Mouse (Mus musculus) heart, adult 2 months (tissue): ENCODE measurements at regions not wholly inside any gene's neighbourhood (a gene's known extent, or its start where the extent isn't known, plus 50 kb on each side); places are given as distances from the start of the nearest gene placed in this dataset.

Experiments used
- DNase-seq, 2 experiments: peaks; one replicate each; pipeline ENCODE4 v3.0.0; 2021
- H3K27ac ChIP-seq: fragments of 200-600 bp; 2 replicates; pipeline ENCODE4 v1.8.1; 2022
- H3K27me3 ChIP-seq: fragments of 200-500 bp; 2 replicates; pipeline ENCODE4 v1.6.1; 2012; ENCODE audit warnings: mild to moderate bottlenecking, low read length, inconsistent platforms, mixed read lengths; ENCODE audit not compliant: control insufficient read depth, insufficient read depth
- H3K36me3 ChIP-seq: fragments of 200-500 bp; 2 replicates; pipeline ENCODE4 v1.6.1; 2012; ENCODE audit warnings: low read length, inconsistent platforms; ENCODE audit not compliant: control insufficient read depth, insufficient read depth
- H3K4me1 ChIP-seq: fragments of 200-500 bp; 2 replicates; pipeline ENCODE4 v1.6.1; 2011; ENCODE audit warnings: low read length; ENCODE audit not compliant: control insufficient read depth, insufficient read depth
- H3K4me3 ChIP-seq: fragments of 200-600 bp; 2 replicates; pipeline ENCODE4 v1.8.1; 2022
- H3K79me2 ChIP-seq: fragments of 200-500 bp; replicated peaks from 2 replicates; pipeline ENCODE4 v1.6.1; 2012; ENCODE audit warnings: mild to moderate bottlenecking, inconsistent platforms, low read length, moderate library complexity, mixed read lengths; ENCODE audit not compliant: control insufficient read depth, insufficient read depth
- H3K9ac ChIP-seq: fragments of 200-500 bp; 2 replicates; pipeline ENCODE4 v1.6.1; 2012; ENCODE audit warnings: low read depth, mild to moderate bottlenecking, control low read depth, inconsistent platforms, low read length, mixed read lengths
- CTCF ChIP-seq: fragments of 200-600 bp; IDR thresholded peaks from 2 replicates; pipeline ENCODE4 v1.8.1; 2022; ENCODE audit warnings: antibody characterized with exemption, mild to moderate bottlenecking, moderate library complexity
- EP300 ChIP-seq: fragments of 200-500 bp; IDR thresholded peaks from 2 replicates; pipeline ENCODE4 v1.6.1; 2011; ENCODE audit warnings: low read depth, low read length, control low read depth; ENCODE audit not compliant: insufficient read depth
- POLR2A ChIP-seq: fragments of 200-500 bp; IDR thresholded peaks from 2 replicates; pipeline ENCODE4 v1.6.1; 2011; ENCODE audit warnings: mild to moderate bottlenecking, low read depth, low read length, control low read depth; ENCODE audit not compliant: insufficient read depth
- WGBS: fragments of 180-500 bp; shearing (Covaris S2); methylation state at CpG from one replicate; pipeline ENCODE4 v1.1.7; 2018; 5-methylcytosine and 5-hydroxymethylcytosine counted together
- intact Hi-C: fragments of 180-260 bp; cut with DNase I; formaldehyde crosslinking; loops from one replicate; pipeline ENCODE4 v1.15.1; 2025

- peaks cover 1% of the 10 kb centered on the region; the same call in 1 of the 2 replicates for H3K4me1 ChIP-seq
- no peak overlapping the region for H3K4me3 ChIP-seq
- no peaks in the 10 kb centered on the region for H3K79me2 ChIP-seq
- WGBS: 70% methylated on average over 2 of the region's 2 CpGs
- intact Hi-C loops: no loop called here
- no peaks in the 10 kb centered on the region for H3K36me3 ChIP-seq
- DNase-seq: no peak
- no peak overlapping the region for H3K9ac ChIP-seq
- TF ChIP-seq EP300 (no peak), POLR2A (no peak), CTCF (no peak)
- no peaks in the 10 kb centered on the region for H3K27me3 ChIP-seq
- H3K27ac ChIP-seq: no peak overlapping the region
Measured at GRCm38 (mm10) chr13:45253221-45253620, 136.3 kb upstream of the Mylip start.

GRCm38 (mm10) chr13:45255277-45255676 is 134.3 kb upstream of the Mylip start:
- WGBS: 41% methylated on average over 6 of the region's 6 CpGs
- no peak overlapping the region for H3K9ac ChIP-seq
- H3K36me3 ChIP-seq: no peaks in the 10 kb centered on the region
- no peak overlapping the region for H3K4me3 ChIP-seq
- H3K4me1 ChIP-seq: peaks cover 1% of the 10 kb centered on the region; the same call in 1 of the 2 replicates
- TF ChIP-seq EP300: no peak
- TF ChIP-seq POLR2A: no peak
- TF ChIP-seq CTCF: no peak
- H3K27ac ChIP-seq: no peak overlapping the region
- no peaks in the 10 kb centered on the region for H3K79me2 ChIP-seq
- intact Hi-C loops: no loop called here
- H3K27me3 ChIP-seq: no peaks in the 10 kb centered on the region
- no peak for DNase-seq

GRCm38 (mm10) chr13:45262011-45262410 is 127.5 kb upstream of the Mylip start:
- Histone ChIP-seq H3K27ac (no peak overlapping the region), H3K79me2 (no peaks in the 10 kb centered on the region), H3K27me3 (no peaks in the 10 kb centered on the region), H3K36me3 (peaks cover 4% of the 10 kb centered on the region; the same call in 1 of the 2 replicates), H3K4me1 (peaks cover 5% of the 10 kb centered on the region), H3K9ac (no peak overlapping the region), H3K4me3 (no peak overlapping the region)
- 72% methylated on average over 5 of the region's 5 CpGs for WGBS
- intact Hi-C loops: loop anchor here (10.0 kb wide), 1 partner anchor 227 kb away; no protein-coding TSS in a partner anchor
- no peak for DNase-seq
- TF ChIP-seq EP300 (no peak), POLR2A (no peak), CTCF (no peak)

- TF ChIP-seq EP300 (no peak), POLR2A (no peak), CTCF (no peak)
- DNase-seq: no peak
- intact Hi-C loops: loop anchor here (10.0 kb wide), 1 partner anchor 232 kb away; no protein-coding TSS in a partner anchor
- Histone ChIP-seq H3K36me3 (peaks cover 4% of the 10 kb centered on the region; the same call in 1 of the 2 replicates), H3K27ac (peak overlapping the region; percentile 47), H3K79me2 (no peaks in the 10 kb centered on the region), H3K27me3 (no peaks in the 10 kb centered on the region), H3K9ac (no peak overlapping the region), H3K4me1 (peaks cover 7% of the 10 kb centered on the region), H3K4me3 (no peak overlapping the region)
- WGBS: 64% methylated on average over 6 of the region's 6 CpGs
Measured at GRCm38 (mm10) chr13:45266287-45267064, 123.1 kb upstream of the Mylip start.

GRCm38 (mm10) chr13:45267446-45267845 is 122.1 kb upstream of the Mylip start:
- DNase-seq: no peak
- intact Hi-C loops: loop anchor here (10.0 kb wide), 1 partner anchor 233 kb away; no protein-coding TSS in a partner anchor
- peaks cover 7% of the 10 kb centered on the region for H3K4me1 ChIP-seq
- 69% methylated on average over 5 of the region's 5 CpGs for WGBS
- H3K36me3 ChIP-seq: peaks cover 4% of the 10 kb centered on the region; the same call in 1 of the 2 replicates
- H3K79me2 ChIP-seq: no peaks in the 10 kb centered on the region
- H3K9ac ChIP-seq: no peak overlapping the region
- TF ChIP-seq CTCF: no peak
- no peak for TF ChIP-seq POLR2A
- no peak for TF ChIP-seq EP300
- H3K27me3 ChIP-seq: no peaks in the 10 kb centered on the region
- H3K4me3 ChIP-seq: no peak overlapping the region
- peak overlapping the region; percentile 1; the same call in 1 of the 2 replicates for H3K27ac ChIP-seq

- Histone ChIP-seq H3K79me2 (no peaks in the 10 kb centered on the region), H3K9ac (no peak overlapping the region), H3K27me3 (no peaks in the 10 kb centered on the region), H3K4me3 (no peak overlapping the region), H3K36me3 (peaks cover 4% of the 10 kb centered on the region; the same call in 1 of the 2 replicates), H3K4me1 (peaks cover 7% of the 10 kb centered on the region), H3K27ac (peak overlapping the region; percentile 1; the same call in 1 of the 2 replicates)
- no peak for DNase-seq
- intact Hi-C loops: loop anchor here (10.0 kb wide), 1 partner anchor 233 kb away; no protein-coding TSS in a partner anchor
- TF ChIP-seq POLR2A: no peak
- TF ChIP-seq CTCF: no peak
- no peak for TF ChIP-seq EP300
- 93% methylated on average over 4 of the region's 4 CpGs for WGBS
Measured at GRCm38 (mm10) chr13:45267906-45268305, 121.6 kb upstream of the Mylip start.
